Mouse (Mus musculus): Measurements from ENCODE around the gene Gnas.
"Not testable (repeated sequence)": the region's sequence is repeated elsewhere in the genome, so short reads cannot be mapped to it uniquely, and the experiment has no call there.

Gnas gene

DNA sequence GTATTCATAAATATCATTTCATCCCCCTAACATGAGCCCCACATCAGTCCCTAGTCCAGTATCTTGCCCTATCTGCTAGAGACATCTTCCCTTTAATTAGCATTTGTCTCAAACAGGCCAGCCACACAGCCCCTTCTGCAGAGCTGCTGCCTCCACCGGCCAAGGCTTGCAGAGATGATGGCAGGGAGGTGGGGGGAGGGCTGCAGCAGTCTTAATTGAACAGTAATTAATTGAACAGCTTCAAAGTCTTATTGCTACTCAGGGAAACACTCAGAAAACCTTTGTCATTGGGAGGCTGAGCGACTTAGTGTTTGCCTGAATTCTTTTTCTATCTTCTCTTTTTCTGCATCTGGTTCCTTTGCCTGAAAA, 7.5 kb downstream of the Gnas start:
- DNase-seq (ENCODE audit: extremely low read depth, low read depth, low spot score), result no peak

DNA sequence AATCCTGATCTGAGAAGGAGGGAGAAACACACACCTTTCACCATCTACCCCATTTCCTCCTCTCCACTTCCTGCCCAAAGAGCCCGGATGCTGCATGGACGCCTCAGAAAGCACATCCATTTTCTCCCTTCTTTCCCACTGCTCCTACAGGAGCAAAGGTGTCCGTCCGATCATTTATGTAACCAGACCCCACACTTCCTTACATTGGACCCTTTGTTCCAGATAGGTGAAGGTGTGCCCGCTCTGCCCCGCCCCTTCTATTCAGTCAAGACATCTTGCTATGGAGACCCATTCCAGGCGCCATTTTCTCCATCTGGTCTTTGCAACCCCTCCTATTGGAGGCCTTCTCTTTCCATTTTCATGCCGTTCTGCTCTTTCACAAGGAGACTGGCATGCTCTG, 10.3 kb downstream of the Gnas start:
- no peak for DNase-seq (ENCODE audit: extremely low read depth, low read depth, low spot score)

DNA sequence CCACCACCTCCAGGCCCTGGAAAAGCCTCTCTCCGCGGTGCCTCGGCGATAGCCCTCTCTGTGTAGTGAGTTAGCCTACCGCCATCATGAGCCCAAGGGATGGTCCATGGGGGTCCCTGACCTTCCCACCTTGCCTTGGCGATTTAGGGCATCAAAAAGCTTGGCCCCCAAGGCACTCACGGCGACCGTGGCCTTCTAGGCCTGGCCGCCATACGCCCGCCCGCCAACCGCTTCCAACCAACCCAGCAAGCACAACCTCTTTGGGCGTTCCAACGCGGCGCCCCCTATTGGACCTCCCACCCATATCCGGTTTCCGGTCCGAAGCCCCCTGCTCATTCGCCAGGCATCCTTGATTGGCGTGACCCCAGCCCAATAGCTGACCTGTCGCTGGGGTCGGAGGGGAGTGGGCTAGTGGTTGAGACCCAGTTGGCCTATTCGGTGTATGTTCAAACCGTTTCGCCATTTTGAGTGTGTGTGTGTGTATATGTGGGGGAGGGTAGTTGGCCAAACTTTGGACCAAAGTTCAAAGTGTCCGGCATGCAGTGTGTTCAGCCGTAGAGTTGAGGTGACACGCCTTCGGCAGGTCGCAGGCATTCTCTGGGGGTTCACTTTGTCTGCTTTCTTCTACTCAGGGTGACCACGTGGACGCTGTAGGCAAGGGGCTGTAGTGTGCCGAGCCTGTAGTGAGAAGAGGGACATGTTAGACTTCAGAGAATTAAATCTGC, 11.2 kb downstream of the Gnas start:
- DNase-seq (ENCODE audit: extremely low read depth, low read depth, low spot score), result no peak

DNA sequence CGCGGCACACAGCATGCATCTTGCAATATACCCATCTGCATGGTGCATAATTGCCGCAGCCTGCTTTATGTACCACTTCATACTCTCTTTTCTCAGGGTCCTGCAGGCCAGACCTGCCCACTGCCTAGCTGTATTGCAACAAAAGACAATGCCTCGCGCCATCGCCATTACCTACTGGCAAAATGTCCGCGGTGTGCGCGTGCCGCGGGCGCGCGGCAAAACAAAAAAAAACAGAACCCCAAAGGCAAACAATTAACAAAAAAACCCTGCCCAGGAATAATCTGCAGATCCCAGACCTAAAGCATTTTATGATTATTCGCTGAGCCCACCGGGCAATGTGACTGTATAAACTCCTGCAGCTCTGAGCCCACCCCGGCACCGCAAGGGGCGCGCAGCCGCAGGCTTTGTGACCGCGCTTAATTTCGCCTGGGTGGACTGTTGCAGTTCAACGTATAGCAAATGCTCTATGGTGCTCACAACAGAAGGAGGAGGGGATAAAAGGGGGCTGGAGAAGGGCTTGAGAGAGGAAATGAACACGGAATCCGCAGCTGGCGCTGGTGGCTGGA, 11.9 kb downstream of the Gnas start:
- no peak for DNase-seq (ENCODE audit: extremely low read depth, low read depth, low spot score)

GRCm38 (mm10) chr2:174297086-174297571, 13.0 kb downstream of the Gnas start:
- no peak for DNase-seq (ENCODE audit: extremely low read depth, low read depth, low spot score)

DNA sequence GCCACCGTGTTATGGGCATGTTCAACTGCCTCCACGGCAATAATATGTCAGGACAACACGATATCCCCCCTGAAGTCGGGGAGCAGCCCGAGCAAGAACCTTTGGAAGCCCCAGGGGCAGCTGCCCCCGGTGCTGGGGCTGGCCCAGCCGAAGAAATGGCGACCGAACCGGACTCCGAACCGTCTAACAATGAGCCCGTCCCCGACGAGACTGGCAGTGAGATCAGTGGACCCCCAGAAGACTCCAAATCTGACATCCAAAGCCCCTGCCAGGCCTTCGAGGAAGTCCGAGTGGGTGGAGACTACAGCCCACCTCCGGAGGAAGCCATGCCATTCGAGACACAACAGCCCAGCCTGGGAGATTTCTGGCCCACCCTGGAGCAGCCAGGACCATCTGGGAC, 13.7 kb downstream of the Gnas start:
- no peak for DNase-seq (ENCODE audit: extremely low read depth, low read depth, low spot score)

DNA sequence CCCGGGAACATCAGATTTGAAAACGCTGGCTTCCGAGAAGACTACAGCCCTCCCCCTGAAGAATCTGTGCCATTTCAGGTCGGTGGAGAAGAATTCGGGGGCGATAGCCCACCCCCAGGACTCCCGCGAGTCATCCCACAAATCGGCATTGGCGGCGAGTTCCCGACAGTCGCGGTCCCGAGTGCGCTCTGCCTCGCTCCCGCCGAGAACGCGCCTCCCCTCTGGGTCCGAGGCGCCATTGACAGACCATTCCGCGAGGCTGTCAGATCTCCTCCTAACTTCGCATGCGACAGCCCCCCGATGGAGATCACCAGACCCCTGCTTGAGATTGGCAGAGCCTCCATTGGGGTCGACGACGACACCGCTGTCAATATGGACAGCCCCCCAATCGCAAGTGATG, 14.4 kb downstream of the Gnas start:
- DNase-seq (ENCODE audit: extremely low read depth, low read depth, low spot score), result no peak

- no peak for DNase-seq (ENCODE audit: extremely low read depth, low read depth, low spot score)
Measured at GRCm38 (mm10) chr2:174299091-174299770, 15.1 kb downstream of the Gnas start.

DNA sequence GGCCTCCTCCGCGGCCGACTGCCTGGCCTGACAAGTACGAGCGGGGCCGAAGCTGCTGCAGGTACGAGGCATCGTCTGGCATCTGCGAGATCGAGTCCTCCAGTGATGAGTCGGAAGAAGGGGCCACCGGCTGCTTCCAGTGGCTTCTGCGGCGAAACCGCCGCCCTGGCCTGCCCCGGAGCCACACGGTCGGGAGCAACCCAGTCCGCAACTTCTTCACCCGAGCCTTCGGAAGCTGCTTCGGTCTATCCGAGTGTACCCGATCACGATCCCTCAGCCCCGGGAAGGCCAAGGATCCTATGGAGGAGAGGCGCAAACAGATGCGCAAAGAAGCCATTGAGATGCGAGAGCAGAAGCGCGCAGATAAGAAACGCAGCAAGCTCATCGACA, 15.6 kb downstream of the Gnas start:
- DNase-seq (ENCODE audit: extremely low read depth, low read depth, low spot score), result no peak

GRCm38 (mm10) chr2:174300186-174300585, 16.1 kb downstream of the Gnas start:
- no peak for DNase-seq (ENCODE audit: extremely low read depth, low read depth, low spot score)

GRCm38 (mm10) chr2:174300666-174301065, 16.5 kb downstream of the Gnas start:
- no peak for DNase-seq (ENCODE audit: extremely low read depth, low read depth, low spot score)

GRCm38 (mm10) chr2:174302526-174302925, 18.4 kb downstream of the Gnas start:
- no peak for DNase-seq (ENCODE audit: extremely low read depth, low read depth, low spot score)

DNA sequence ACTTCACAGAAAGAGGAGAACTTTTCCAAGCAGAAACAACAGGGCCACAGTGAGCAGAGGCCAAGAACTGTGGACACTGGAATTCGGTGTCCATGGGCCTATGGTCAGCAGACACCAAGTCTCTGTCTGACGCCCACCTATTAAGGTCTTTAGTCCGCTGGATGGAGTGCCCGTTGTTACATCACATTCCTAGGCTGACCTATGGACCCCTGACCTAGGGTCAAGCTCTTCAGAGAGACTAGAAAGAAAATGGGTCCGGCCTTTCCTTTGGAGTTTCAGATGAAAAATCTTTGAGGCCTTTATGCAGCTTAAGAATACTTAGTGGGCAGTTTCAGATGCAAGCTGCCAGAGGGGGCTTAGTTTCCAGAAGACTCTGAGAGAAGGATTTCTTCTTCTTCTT, 21.5 kb downstream of the Gnas start:
- DNase-seq (ENCODE audit: extremely low read depth, low read depth, low spot score), result no peak

GRCm38 (mm10) chr2:174307903-174308302, 23.8 kb downstream of the Gnas start:
- DNase-seq (ENCODE audit: extremely low read depth, low read depth, low spot score), result no peak

DNA sequence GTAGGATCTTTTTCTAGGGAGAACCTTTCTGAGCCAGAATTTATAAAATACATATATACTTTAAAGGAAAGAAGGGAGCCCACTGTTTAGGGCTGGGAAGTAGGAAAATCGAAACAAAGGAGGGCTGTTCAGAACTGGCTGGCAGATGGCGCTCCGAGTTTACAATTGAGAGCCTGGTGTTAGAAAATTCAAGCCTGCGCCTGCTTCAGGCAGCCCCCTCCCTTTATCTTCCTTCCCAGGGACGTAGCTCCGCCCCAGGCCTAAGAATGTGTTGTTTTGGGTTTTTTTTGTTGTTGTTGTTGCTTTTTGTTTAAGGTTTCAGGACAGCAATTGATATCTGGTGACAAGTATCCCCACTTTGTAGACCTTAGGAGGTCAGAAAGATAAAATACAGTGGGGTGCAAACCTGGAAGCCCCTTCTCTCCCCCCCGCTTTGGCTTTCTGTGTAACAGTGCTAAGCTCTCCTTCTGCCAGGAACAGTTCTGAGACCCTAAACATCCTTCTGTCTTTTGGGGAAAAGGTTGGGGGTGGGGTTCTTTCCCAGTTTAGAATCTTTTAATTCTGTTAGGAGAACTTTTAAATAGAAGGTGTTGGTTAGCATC, 26.9 kb downstream of the Gnas start:
- no peak for DNase-seq (ENCODE audit: extremely low read depth, low read depth, low spot score)

GRCm38 (mm10) chr2:174311613-174312012, 27.5 kb downstream of the Gnas start:
- no peak for DNase-seq (ENCODE audit: extremely low read depth, low read depth, low spot score)

DNA sequence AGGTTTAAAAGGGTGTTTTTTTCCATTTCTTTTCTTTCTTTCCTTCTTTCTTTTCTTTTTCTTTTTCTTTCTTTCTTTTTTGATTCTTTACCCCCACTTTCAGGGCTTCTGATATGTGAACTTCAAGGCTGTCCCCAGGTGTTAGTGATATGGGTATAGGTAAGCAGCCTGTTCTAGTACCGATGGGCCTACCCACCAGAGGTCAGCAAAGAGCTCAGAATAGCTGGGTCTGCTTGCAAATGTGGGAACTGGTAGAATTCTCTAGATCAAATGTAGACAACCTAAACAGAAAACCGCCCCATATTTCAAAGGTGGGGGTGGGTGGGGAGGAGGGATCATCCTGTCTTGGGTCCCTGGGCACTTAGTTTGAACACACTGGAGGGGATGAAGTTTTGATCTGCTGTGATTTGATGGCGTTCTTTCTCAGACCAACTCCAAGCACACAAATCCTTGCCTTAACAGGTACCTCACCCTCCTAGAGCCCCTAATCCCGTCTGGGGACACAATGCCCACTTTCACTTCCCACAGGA, 28.1 kb downstream of the Gnas start:
- no peak for DNase-seq (ENCODE audit: extremely low read depth, low read depth, low spot score)

DNA sequence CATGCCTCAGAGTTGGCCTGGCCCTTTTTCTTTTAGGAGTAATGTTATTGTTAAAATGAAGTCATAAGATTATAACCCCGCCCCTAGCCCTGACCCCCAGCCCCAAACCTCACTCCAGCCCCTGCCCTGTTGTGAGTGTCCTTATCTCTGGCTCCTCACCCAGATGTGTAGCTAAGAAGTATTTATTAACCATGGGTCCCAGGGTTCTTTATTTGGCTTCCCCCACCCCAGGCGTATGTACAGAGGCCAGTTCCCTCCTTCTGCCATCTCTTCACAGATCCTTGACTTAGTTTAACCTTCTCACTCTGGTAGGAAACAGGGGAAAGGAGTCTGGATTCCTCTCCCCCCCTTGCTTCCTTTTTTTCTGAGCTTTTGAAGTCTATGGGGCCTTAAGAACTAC, 28.5 kb downstream of the Gnas start:
- DNase-seq (ENCODE audit: extremely low read depth, low read depth, low spot score), result no peak

DNA sequence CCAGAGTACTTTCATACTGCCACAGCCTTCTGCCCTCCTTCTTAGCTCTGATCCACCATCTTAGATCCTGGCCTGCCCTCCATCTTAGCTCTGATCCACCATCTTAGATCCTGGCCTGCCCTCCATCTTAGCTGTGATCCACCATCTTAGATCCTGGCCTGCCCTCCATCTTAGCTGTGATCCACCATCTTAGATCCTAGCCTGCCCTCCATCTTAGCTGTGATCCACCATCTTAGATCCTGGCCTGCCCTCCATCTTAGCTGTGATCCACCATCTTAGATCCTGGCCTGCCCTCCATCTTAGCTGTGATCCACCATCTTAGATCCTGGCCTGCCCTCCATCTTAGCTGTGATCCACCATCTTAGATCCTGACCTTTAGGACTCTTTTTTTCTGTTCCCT, 31.3 kb downstream of the Gnas start:
- not testable (repeated sequence) for DNase-seq (ENCODE audit: extremely low read depth, low read depth, low spot score)

DNA sequence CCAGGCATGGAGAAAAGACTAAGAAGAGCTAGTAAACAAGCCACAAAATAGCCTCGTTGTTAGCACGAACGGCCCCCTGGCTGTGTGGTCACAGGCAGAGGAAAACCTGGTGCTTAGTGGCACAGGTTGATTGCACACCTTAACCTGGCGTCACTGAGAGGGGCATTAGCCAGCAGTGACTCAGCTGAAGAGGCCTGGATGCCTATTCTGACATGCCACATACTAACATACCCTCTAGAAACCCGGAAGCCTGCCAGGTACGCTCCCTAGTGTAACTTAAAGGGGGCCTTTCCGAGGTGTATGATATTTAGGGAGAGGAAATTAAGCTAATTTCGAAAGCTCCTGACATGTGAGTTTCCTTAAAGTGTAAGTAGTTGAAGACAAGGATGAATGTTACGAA, 32.5 kb downstream of the Gnas start:
- DNase-seq (ENCODE audit: extremely low read depth, low read depth, low spot score), result no peak

DNA sequence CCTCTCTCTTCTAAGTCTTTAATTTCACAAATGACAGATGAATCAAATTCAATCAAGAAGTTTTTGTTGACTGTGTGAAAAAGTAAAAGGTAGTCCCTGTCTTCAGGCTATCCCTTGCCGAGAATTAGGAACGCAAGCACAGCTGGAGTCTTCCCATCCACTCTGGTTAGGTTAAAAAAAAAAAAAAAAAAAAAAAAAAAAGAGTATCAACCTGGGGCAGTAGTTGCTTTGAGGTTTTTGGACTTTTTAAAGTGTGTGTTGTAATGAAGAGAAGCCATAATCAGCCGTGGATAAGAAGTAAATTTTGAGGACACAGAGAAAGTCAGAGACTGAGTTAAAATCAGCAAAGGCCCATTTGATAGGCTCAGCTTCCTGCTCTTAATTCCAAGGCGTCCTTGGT, 41.9 kb downstream of the Gnas start:
- no peak for DNase-seq (ENCODE audit: extremely low read depth, low read depth, low spot score)

DNA sequence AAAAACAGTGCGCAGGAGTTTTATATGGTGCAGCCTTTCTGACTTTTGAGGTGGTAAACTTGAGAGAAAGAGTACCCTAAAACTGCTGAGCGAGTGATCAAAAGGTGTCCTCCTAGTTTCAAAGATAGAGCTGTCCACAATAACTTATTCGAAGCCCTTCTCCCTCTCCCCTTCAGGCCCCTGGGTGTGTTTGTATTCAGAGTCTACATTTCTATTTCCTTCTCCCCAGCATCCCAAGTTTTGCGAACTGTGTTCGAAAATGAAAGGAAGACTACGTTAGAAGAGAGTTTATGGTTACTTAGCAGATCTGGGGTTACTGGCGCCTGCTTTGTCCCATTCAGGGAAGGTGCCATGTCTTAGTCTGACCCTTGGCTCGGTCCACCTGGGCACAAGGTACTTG, 42.4 kb downstream of the Gnas start:
- no peak for DNase-seq (ENCODE audit: extremely low read depth, low read depth, low spot score)

Measured in fat pad, adult 2 months (tissue).